Mouse (Mus musculus) hindbrain, embryonic 15.5 days (tissue): Measurements from ENCODE around the gene Lrrc4c. TPM values are rescaled to one million over a fixed set of nuclear protein-coding genes. Genes with fewer than 3 reads are reported as not detected.

Source experiments
- ATAC-seq: fragments of 200-750 bp; cut with Nextera tagmentation; 2 replicates; pipeline ENCODE4 v1.8.0; 2017; ENCODE audit warnings: low read depth, moderate number of reproducible peaks, moderate TSS enrichment; ENCODE audit not compliant: low FRiP score
- H3K27ac ChIP-seq: fragments of 300-500 bp; sonication (generic); replicated peaks from 2 replicates; pipeline ENCODE4 v1.5.1; 2015; ENCODE audit warnings: mild to moderate bottlenecking, inconsistent platforms
- H3K27me3 ChIP-seq: fragments of 300-500 bp; sonication (generic); 2 replicates; pipeline ENCODE4 v1.6.1; 2015; ENCODE audit warnings: control low read depth, inconsistent platforms
- H3K36me3 ChIP-seq: fragments of 300-500 bp; sonication (generic); 2 replicates; pipeline ENCODE4 v1.6.1; 2015; ENCODE audit warnings: control low read depth, inconsistent platforms
- H3K4me1 ChIP-seq: fragments of 300-500 bp; sonication (generic); replicated peaks from 2 replicates; pipeline ENCODE4 v1.6.1; 2015; ENCODE audit warnings: control low read depth, inconsistent platforms
- H3K4me2 ChIP-seq: fragments of 300-500 bp; sonication (generic); 2 replicates; pipeline ENCODE4 v1.6.1; 2015; ENCODE audit warnings: moderate library complexity, mild to moderate bottlenecking, inconsistent platforms
- H3K4me3 ChIP-seq: fragments of 300-500 bp; sonication (generic); 2 replicates; pipeline ENCODE4 v1.5.1; 2015; ENCODE audit warnings: mild to moderate bottlenecking, inconsistent platforms
- H3K9ac ChIP-seq: fragments of 300-500 bp; sonication (generic); 2 replicates; pipeline ENCODE4 v1.6.1; 2015; ENCODE audit warnings: inconsistent platforms
- H3K9me3 ChIP-seq: fragments of 300-500 bp; sonication (generic); 2 replicates; pipeline ENCODE4 v1.6.1; 2016; ENCODE audit warnings: control low read depth, inconsistent platforms
- WGBS: fragments of 180-500 bp; shearing (Covaris S2); methylation state at CpG from one replicate; pipeline ENCODE4 v1.1.7; 2015; 5-methylcytosine and 5-hydroxymethylcytosine counted together
- polyA plus RNA-seq: library from polyadenylated mRNA; unstranded; fragments of >200 nt; fragmentation: Nextera tagmentation; extraction: Ambion mirVana; gene quantifications from 2 replicates; pipeline ENCODE4 v1.2.1, GENCODE M21; 2015

Lrrc4c gene
- polyA plus RNA-seq, 1 experiment from 2014 or later, result 35.0 TPM

DNA sequence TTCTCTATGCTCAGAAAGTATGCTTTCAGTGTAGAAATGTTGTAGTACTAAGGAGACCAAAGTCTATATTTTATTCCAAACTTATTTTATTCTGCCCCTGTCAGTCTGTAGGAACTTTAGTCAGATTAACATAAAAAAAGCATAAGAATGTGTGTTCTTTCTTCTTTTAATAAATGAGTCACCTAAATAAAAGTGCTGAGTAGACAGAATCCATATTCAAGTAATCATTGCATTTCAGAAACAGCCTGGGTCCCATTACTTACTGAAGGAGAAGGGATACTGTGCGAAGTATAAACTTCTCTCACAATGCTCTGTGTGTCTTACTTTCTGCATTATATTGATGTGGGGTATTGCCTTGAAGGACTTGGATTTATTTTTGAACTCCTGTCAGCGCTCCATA, 255.8 kb downstream of the Lrrc4c start:
- Histone ChIP-seq H3K27me3 (no peaks in the 10 kb centered on the region), H3K4me3 (no peak overlapping the region), H3K36me3 (no peaks in the 10 kb centered on the region), H3K4me2 (no peak overlapping the region), H3K4me1 (no peaks in the 10 kb centered on the region), H3K27ac (no peak overlapping the region), H3K9me3 (no peaks in the 10 kb centered on the region), H3K9ac (no peak overlapping the region)
- 91% methylated on average over 2 of the region's 2 CpGs for WGBS
- no peak for ATAC-seq

DNA sequence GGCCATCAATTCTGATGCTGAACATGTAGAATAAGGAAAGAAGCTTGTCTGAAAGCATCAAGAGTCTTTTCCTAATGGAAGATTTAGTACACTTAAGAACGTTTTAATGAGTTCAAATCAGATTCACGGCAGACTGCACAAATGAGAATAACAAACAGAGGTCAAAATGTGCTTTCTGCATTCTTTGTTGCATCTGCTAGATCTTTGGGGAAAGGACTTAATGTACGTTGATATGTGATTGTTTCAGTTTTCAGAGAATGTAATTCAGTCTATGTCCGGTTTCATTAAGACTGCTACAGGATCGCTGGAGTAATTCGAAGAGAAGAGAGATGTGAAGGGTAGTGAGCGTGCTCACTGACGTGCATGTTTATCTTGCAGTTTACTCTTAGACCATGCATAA, 259.7 kb downstream of the Lrrc4c start:
- Histone ChIP-seq H3K4me2 (no peak overlapping the region), H3K27me3 (no peaks in the 10 kb centered on the region), H3K4me3 (no peak overlapping the region), H3K4me1 (no peaks in the 10 kb centered on the region), H3K36me3 (no peaks in the 10 kb centered on the region), H3K27ac (no peak overlapping the region), H3K9ac (no peak overlapping the region), H3K9me3 (no peaks in the 10 kb centered on the region)
- 71% methylated on average over 8 of the region's 8 CpGs for WGBS
- no peak for ATAC-seq

DNA sequence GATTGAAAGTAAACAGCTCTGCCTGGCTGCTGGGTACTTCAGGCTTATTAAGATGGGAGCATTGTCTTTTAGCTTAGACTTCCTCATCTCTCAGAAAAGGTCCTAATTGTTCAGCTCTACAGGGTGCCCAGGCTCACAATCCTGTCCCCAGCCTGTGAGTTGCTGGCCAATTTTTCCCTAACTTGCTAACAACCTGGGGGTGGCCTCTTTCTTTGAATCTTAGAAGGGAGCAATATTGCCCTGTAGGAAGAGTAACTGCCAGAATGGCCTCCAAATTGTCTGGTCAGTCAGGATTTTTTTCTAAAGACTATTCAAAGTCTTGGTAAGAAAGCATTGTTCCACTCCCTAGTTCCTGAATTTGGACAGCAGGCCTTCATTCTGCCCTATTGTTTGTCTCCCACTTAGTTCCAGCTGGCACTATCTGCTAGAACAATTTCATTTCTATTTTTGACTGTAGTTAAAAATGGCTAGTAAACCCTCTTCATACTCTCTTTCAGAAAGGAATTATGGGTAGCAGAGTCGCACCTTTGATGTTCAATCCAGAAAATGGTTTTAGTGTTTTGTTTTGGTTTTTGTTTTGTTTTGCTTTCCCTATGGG, 262.3 kb downstream of the Lrrc4c start:
- H3K27ac ChIP-seq, result no peak overlapping the region
- no peak overlapping the region for H3K4me2 ChIP-seq
- H3K4me1 ChIP-seq, result no peaks in the 10 kb centered on the region
- no peak for ATAC-seq
- H3K4me3 ChIP-seq, result no peak overlapping the region
- WGBS, result 80% methylated on average over 1 of the region's 1 CpGs
- H3K9me3 ChIP-seq, result no peaks in the 10 kb centered on the region
- no peaks in the 10 kb centered on the region for H3K36me3 ChIP-seq
- no peaks in the 10 kb centered on the region for H3K27me3 ChIP-seq
- H3K9ac ChIP-seq, result no peak overlapping the region

DNA sequence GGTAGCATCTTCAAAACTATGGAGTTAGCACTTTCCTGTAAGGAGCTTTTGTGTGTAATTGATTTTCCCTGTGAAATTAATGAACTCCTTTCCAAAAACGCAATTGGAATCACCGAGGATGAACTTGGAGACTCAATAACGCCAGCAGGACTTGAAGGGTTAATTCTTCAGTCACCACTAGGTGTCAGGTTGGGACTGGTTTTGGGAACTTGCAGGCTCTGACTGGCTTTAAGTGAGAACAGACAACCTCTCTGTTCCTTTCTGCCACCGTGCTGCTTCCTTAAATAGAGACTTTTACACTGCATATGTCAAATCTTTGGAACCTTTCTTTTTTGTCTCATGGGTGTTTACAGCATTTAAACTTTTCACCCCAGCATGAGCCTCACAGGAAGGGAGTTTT, 267.7 kb downstream of the Lrrc4c start:
- Histone ChIP-seq H3K9me3 (no peaks in the 10 kb centered on the region), H3K27ac (no peak overlapping the region), H3K36me3 (no peaks in the 10 kb centered on the region), H3K4me3 (no peak overlapping the region), H3K4me1 (no peaks in the 10 kb centered on the region), H3K27me3 (no peaks in the 10 kb centered on the region), H3K9ac (no peak overlapping the region), H3K4me2 (peak overlapping the region; percentile 37; the same call in 1 of the 2 replicates)
- 4% methylated on average over 4 of the region's 4 CpGs for WGBS
- ATAC-seq, result peak; percentile 79; the same call in 1 of the 2 replicates

DNA sequence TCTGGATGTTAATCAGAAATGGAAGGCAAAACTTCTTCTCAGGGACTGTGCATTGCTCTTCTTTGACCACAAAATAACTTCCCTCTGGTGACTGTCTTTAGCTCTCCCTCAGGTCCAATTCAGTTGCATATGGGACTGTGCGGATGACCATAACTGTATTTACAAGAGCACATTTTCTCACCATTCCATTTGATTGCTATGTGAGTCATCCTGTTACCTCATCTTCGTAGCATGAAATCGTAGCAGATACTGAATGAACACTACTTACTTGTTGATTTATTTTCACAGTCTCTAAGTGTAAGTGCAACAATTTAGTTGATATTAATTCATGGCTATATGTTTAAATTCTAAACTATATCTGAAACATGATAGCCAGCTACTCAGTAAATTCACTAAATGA, 286.8 kb downstream of the Lrrc4c start:
- H3K4me2 ChIP-seq, result no peak overlapping the region
- H3K9me3 ChIP-seq, result no peaks in the 10 kb centered on the region
- ATAC-seq, result no peak
- no peaks in the 10 kb centered on the region for H3K36me3 ChIP-seq
- no peak overlapping the region for H3K9ac ChIP-seq
- no peak overlapping the region for H3K27ac ChIP-seq
- H3K4me1 ChIP-seq, result no peaks in the 10 kb centered on the region
- H3K4me3 ChIP-seq, result no peak overlapping the region
- WGBS, result 92% methylated on average over 3 of the region's 3 CpGs
- H3K27me3 ChIP-seq, result no peaks in the 10 kb centered on the region

DNA sequence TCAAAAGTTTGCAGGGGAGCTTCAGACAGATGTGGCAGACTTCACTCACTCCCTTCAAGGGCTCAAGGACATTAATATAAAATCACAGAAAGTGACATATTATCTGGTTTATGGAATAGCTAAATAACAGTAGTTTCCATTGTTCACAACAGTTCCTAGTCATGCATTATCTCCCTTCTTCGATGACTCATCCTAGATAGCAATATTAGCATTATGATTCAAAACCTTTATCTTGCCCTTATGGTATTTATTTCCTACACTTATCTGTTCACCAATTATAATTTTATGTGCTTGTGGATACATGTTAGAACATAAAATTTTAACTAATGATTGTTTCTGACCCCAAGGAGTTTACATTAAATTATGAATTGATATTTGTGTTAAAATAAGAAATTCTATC, 296.2 kb downstream of the Lrrc4c start:
- H3K4me2 ChIP-seq, result no peak overlapping the region
- H3K36me3 ChIP-seq, result no peaks in the 10 kb centered on the region
- H3K27ac ChIP-seq, result no peak overlapping the region
- H3K4me1 ChIP-seq, result no peaks in the 10 kb centered on the region
- H3K9me3 ChIP-seq, result no peaks in the 10 kb centered on the region
- no peaks in the 10 kb centered on the region for H3K27me3 ChIP-seq
- WGBS, result 86% methylated on average over 1 of the region's 1 CpGs
- H3K4me3 ChIP-seq, result no peak overlapping the region
- H3K9ac ChIP-seq, result no peak overlapping the region
- no peak for ATAC-seq

DNA sequence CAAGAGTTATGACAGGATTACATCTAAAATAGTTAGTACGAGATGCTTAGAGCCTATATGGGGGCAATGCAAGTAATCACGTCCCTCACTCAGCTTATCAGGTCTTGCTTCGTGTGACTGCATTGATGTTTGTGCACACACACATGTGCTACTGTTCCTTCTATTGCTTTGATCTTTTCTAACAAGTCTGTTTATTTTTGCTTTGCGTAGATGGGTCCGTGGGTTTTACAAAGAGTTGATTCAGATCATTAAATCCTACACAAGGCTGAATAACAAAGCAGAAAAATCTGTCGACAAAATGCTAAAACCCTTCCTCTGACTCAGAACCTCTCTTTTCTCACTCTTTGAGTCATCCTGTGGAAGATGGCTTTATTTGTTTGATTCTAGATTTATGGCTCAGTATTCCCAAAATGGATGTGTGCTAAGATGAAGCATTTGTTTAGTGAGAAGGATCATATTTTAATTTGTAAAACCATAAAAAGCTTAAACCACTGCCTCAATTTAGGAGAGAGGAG, 300.8 kb downstream of the Lrrc4c start:
- no peaks in the 10 kb centered on the region for H3K36me3 ChIP-seq
- no peak overlapping the region for H3K27ac ChIP-seq
- H3K9me3 ChIP-seq, result no peaks in the 10 kb centered on the region
- no peaks in the 10 kb centered on the region for H3K4me1 ChIP-seq
- H3K4me2 ChIP-seq, result no peak overlapping the region
- H3K9ac ChIP-seq, result no peak overlapping the region
- WGBS, result 74% methylated on average over 6 of the region's 6 CpGs
- ATAC-seq, result no peak
- no peak overlapping the region for H3K4me3 ChIP-seq
- H3K27me3 ChIP-seq, result no peaks in the 10 kb centered on the region

DNA sequence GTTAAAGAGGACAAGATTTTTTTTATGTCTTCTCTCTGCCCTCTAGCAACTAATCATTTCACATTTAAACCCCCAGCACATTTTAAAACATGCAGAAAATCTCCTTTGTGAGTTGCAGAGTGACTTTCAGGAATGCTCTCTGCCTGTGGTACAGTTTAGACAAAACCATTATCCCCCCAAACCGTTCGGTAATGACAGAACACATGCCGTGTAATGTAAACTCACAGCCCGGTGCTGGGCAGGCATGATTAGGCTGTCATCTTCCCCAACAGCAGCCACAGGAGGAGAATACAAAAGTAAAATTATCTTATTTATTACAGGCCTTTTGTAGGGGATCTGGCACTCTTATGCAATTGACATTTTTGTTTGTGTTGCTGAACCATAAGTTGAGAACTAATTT, 349.1 kb downstream of the Lrrc4c start:
- no peak for ATAC-seq
- Histone ChIP-seq H3K27me3 (no peaks in the 10 kb centered on the region), H3K9me3 (no peaks in the 10 kb centered on the region), H3K27ac (no peak overlapping the region), H3K4me1 (no peaks in the 10 kb centered on the region), H3K4me2 (no peak overlapping the region), H3K9ac (no peak overlapping the region), H3K36me3 (no peaks in the 10 kb centered on the region), H3K4me3 (no peak overlapping the region)
- WGBS, result 21% methylated on average over 4 of the region's 4 CpGs

DNA sequence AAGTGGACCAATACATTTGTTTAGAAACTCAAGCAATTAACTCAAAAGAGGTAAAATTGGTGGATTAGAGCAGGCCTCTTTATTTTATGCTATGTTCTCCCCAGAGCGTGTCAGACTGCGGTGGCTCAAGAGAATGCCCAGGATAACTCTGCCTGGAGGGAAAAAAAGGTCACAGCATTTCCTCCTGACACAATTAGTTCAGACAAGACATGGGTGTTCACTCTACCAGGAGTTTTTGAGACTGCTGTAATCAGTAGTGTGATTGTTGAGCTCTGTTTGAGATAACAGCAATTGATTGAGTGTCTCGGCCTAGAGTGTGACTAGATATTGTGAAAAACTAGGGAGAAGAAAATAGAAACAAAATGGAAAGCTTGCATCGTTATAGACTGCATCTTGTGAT, 363.8 kb downstream of the Lrrc4c start:
- H3K4me3 ChIP-seq, result no peak overlapping the region
- 73% methylated on average over 4 of the region's 4 CpGs for WGBS
- no peak for ATAC-seq
- no peaks in the 10 kb centered on the region for H3K4me1 ChIP-seq
- no peaks in the 10 kb centered on the region for H3K27me3 ChIP-seq
- no peaks in the 10 kb centered on the region for H3K9me3 ChIP-seq
- H3K27ac ChIP-seq, result no peak overlapping the region
- H3K9ac ChIP-seq, result no peak overlapping the region
- H3K36me3 ChIP-seq, result no peaks in the 10 kb centered on the region
- no peak overlapping the region for H3K4me2 ChIP-seq

DNA sequence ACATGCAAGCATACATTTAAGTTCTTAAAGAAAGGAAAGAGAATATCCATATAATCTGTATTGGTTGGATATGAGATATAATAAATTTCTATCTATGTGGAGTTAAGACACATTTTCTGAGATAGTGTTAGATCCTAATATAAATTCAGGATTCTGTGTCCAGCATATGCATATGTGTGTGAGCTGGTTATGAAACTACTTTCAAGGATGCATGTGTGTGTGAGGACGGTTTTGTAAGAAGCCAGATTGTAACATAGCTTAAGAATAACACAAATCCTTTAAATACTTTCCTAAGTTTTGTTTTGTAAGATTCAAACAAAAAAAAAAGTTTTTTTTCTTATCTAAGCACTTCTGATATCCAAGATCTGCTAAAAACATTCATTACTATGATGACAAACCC, 367.4 kb downstream of the Lrrc4c start:
- ATAC-seq, result no peak
- Histone ChIP-seq H3K36me3 (no peaks in the 10 kb centered on the region), H3K27ac (no peak overlapping the region), H3K4me2 (no peak overlapping the region), H3K4me3 (no peak overlapping the region), H3K9ac (no peak overlapping the region), H3K4me1 (no peaks in the 10 kb centered on the region), H3K27me3 (no peaks in the 10 kb centered on the region), H3K9me3 (no peaks in the 10 kb centered on the region)
- 66% methylated on average over 1 of the region's 1 CpGs for WGBS

DNA sequence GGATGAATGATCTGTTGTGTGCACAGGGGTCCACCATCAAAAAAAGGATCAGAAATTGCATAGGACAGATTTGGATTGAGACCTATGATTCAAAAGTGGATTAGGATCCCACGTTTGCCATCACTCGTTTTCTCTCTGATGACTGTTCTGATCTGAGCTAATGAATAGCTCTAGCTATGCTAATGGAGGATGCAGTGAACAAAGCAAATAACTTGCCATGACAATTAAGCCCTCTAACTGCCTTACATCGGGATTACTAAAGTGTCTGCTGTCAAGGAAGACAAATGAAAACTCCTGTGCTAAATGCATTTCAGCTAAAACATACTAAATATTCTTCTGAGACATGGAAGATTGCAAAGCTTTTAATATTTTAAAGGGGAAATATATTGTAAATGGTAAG, 387.0 kb downstream of the Lrrc4c start:
- Histone ChIP-seq H3K4me2 (no peak overlapping the region), H3K36me3 (no peaks in the 10 kb centered on the region), H3K27me3 (no peaks in the 10 kb centered on the region), H3K27ac (no peak overlapping the region), H3K9me3 (no peaks in the 10 kb centered on the region), H3K4me1 (no peaks in the 10 kb centered on the region), H3K4me3 (no peak overlapping the region), H3K9ac (no peak overlapping the region)
- 13% methylated on average over 3 of the region's 3 CpGs for WGBS
- no peak for ATAC-seq

DNA sequence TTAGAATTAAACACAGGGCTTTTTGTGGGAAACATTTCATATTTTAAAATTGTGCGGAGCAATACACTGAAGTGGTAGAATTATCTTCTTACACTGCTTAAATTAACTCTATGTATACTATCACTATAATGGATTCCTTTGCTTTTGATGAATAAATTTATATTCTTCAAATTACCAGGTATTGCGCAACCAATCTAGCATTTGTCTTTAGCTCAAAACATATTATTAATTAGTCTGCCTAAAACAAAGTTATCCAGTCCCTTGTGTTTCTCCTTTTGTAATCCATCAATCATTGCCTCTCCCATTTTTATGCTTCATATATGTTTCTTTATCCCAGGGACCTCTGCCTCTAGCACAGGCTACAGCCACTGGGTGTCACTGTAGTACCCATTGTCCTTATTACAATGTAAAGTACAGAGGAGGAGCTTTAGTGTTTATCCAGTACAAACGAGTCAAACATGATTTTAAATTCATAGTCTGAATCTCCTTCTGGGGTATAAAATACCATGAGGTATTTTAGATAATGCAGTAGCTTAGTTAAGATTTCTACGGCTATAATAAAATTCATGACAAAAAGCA, 389.9 kb downstream of the Lrrc4c start:
- WGBS, result 68% methylated on average over 4 of the region's 4 CpGs
- H3K36me3 ChIP-seq, result no peaks in the 10 kb centered on the region

DNA sequence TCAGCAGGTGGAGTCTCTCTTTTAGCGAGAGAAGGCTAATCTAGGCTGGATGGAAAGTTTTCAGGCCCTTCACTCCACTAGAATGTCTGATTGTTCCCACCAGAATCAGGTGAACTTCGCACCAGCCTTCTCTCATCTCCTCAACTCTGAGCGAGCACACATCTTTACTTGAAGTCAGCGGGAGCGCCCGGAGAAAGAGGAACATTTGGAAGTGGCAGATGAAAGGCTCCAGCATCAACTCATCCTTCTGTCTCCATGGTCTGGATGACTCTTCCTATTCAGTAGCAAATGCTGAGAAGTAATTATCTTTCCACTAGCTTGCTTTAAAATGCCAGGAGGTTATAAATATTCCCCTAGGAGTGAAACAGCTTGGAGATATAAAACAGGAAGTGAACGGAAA, 396.6 kb downstream of the Lrrc4c start:
- H3K4me1 ChIP-seq, result no peaks in the 10 kb centered on the region
- H3K27me3 ChIP-seq, result no peaks in the 10 kb centered on the region
- H3K9me3 ChIP-seq, result no peaks in the 10 kb centered on the region
- H3K36me3 ChIP-seq, result no peaks in the 10 kb centered on the region
- 86% methylated on average over 7 of the region's 7 CpGs for WGBS
- H3K4me3 ChIP-seq, result no peak overlapping the region
- H3K27ac ChIP-seq, result no peak overlapping the region
- no peak overlapping the region for H3K4me2 ChIP-seq
- no peak for ATAC-seq
- H3K9ac ChIP-seq, result no peak overlapping the region

More for the DNA sequence above, 389.9 kb downstream of the Lrrc4c start:
- Histone ChIP-seq H3K9me3 (no peaks in the 10 kb centered on the region), H3K27ac (no peak overlapping the region), H3K4me1 (no peaks in the 10 kb centered on the region), H3K9ac (no peak overlapping the region), H3K4me2 (no peak overlapping the region), H3K4me3 (no peak overlapping the region), H3K27me3 (no peaks in the 10 kb centered on the region)
- no peak for ATAC-seq
